Mouse (Mus musculus): ENCODE data around the gene Rnf43. TPM values are rescaled to one million over a fixed set of nuclear protein-coding genes. Genes with fewer than 3 reads are reported as not detected.

Gene Rnf43
- total and polyA plus RNA-seq, 3 experiments: 14.6 to 17.3 TPM; not detected in 1

DNA sequence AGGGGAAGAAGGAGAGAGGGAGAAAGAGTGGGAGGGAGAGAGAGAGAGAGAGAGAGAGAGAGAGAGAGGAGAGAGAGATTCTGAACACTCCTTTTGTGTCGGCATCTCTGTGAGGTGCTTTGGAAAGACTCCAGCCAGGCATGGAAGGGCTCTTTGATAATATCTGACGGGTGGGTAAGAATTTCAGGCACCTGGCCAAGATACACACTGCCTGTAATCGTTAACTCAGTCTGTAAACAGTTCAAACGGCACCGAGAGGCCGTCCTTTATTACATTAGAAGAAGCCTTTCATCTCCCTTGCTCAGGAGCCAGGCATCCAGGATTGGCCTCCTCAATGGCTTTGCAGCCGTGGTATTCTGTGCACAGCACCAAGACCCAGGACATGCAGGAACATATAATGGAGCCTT is 26.9 kb downstream of the Rnf43 start (continued):
- no peak for TF ChIP-seq ZNF384 (IDR thresholded peaks at IDR 0.05; ENCODE audit: low read depth, low read length)
- no peak for TF ChIP-seq POLR2AphosphoS2 (IDR thresholded peaks at IDR 0.05; ENCODE audit: low read length)

DNA sequence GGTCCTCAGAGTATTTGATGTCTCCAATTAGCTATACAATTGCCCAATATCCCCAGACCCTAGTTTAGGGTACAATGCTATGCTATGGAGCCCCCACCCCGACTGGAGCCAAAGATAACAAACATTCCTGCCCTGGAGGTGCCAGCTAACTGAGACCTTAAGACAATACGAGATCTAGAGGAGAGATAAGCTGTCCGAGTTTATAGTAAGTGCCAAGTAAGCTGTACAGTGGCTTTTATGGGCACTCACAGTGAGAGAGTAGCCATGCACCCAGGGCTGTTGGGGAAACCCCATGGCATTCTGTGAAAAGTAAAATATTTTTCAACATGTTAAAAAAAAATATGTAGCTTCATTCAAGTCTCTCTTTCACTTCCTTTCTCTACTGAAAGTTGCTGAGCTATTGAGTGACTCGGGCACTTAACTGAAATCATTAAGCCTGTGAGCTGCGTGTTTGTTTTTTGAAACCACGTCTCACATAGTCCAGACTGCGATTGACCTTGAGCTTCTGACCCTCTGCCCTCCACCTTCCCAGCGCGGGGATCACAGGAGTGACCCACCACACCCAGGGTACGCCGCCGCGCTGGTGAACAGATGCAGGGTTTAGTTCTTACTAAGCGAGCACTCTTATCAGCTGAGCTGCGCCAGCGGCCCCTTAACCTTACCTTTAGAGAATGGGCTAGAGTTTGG is 27.7 kb downstream of the Rnf43 start:
- peak overlapping the region; percentile 41 for H3K27ac ChIP-seq (ENCODE audit: control insufficient read depth, low read depth, low read length)
- no peaks in the 10 kb centered on the region for H3K9me3 ChIP-seq (replicated peaks; ENCODE audit: insufficient read depth, low read length)
- peaks cover 0 to 22% of the 10 kb centered on the region in 2 experiments; a peak in 2 of 4 replicates for H3K36me3 ChIP-seq (ENCODE audit: control insufficient read depth in 1 of 2, insufficient read depth in 2 of 2, low read length in 2 of 2)
- peak overlapping the region; percentile 65 to 99 for H3K4me3 ChIP-seq (ENCODE audit: control insufficient read depth in 1 of 2, insufficient read depth in 1 of 2, low read depth in 2 of 2, low read length in 2 of 2)
- DNase-seq (ENCODE audit: low read depth, low spot score): peak; percentile 75
- H3K4me1 ChIP-seq (ENCODE audit: control insufficient read depth in 1 of 2, insufficient read depth in 2 of 2, low read length in 2 of 2): peaks cover 20 to 28% of the 10 kb centered on the region in 2 experiments
- peak; percentile 34; the same call in 1 of the 2 replicates for TF ChIP-seq TCF12 (IDR thresholded peaks at IDR 0.05; ENCODE audit: low read depth, low read length)
- TF ChIP-seq NELFE (IDR thresholded peaks at IDR 0.05; ENCODE audit: low read depth, low read length): peak; percentile 44
- TF ChIP-seq USF1 (IDR thresholded peaks at IDR 0.05; ENCODE audit: low read depth, low read length): peak; percentile 35; the same call in 1 of the 2 replicates
- TF ChIP-seq TBP (IDR thresholded peaks at IDR 0.05; ENCODE audit: low read depth, low read length): 0 out of 2 replicates have a peak, but pooled peaks have one; percentile 18
- TF ChIP-seq ETS1 (IDR thresholded peaks at IDR 0.05; ENCODE audit: low read depth, low read length): peak; percentile 14; the same call in 1 of the 2 replicates
- TF ChIP-seq HCFC1 (IDR thresholded peaks at IDR 0.05; ENCODE audit: low read depth, low read length): no peak
- TF ChIP-seq ZNF384 (IDR thresholded peaks at IDR 0.05; ENCODE audit: low read depth, low read length): peak; percentile 43
- TF ChIP-seq JUND (IDR thresholded peaks at IDR 0.05; ENCODE audit: low read depth, low read length): 0 out of 2 replicates have a peak, but pooled peaks have one; percentile 26
- TF ChIP-seq SMC3 (IDR thresholded peaks at IDR 0.05; ENCODE audit: low read depth, low read length): 0 out of 2 replicates have a peak, but pooled peaks have one; percentile 4
- TF ChIP-seq SIN3A (IDR thresholded peaks at IDR 0.05; ENCODE audit: low read length): peak; percentile 40; the same call in 1 of the 2 replicates
- TF ChIP-seq EP300 (IDR thresholded peaks at IDR 0.05; ENCODE audit: low read depth in 1 of 2, low read length in 2 of 2): peak in 1 of 2 experiments; percentile 66; a peak in 2 of 4 replicates
- 0 out of 2 replicates have a peak, but pooled peaks have one; percentile 22 for TF ChIP-seq MAFK (IDR thresholded peaks at IDR 0.05; ENCODE audit: borderline replicate concordance, low read depth, low read length)
- peak; percentile 45; the same call in 1 of the 2 replicates for TF ChIP-seq NRF1 (IDR thresholded peaks at IDR 0.05; ENCODE audit: insufficient read depth, low read depth, low read length, poor library complexity, severe bottlenecking)
- no peak for TF ChIP-seq MEF2A (IDR thresholded peaks at IDR 0.05; ENCODE audit: extremely low read depth, insufficient replicate concordance, low read depth, low read length, poor library complexity, severe bottlenecking)
- TF ChIP-seq KAT2A (conservative IDR thresholded peaks at IDR 0.05; ENCODE audit: low read depth, low read length): no peak
- TF ChIP-seq MAZ (IDR thresholded peaks at IDR 0.05; ENCODE audit: low read depth, low read length): peak; percentile 51; the same call in 1 of the 2 replicates
- peak; percentile 38; the same call in 1 of the 2 replicates for TF ChIP-seq RCOR1 (IDR thresholded peaks at IDR 0.05; ENCODE audit: low read depth, low read length)
- TF ChIP-seq GATA1 (IDR thresholded peaks at IDR 0.05; ENCODE audit: low read depth, low read length): peak; percentile 90
- no peak; the same call in 1 of the 2 replicates for TF ChIP-seq MAX (IDR thresholded peaks at IDR 0.05; ENCODE audit: low read length)
- no peaks in the 10 kb centered on the region for H3K27me3 ChIP-seq (ENCODE audit: control insufficient read depth in 1 of 2, insufficient read depth in 2 of 2, low read length in 2 of 2)
- no peaks in the 10 kb centered on the region; the same call in 1 of the 2 replicates for H3K79me2 ChIP-seq (ENCODE audit: control insufficient read depth, insufficient read depth, low read length, poor library complexity)
- H3K9ac ChIP-seq (ENCODE audit: control insufficient read depth, low read depth, low read length, poor library complexity, severe bottlenecking): peak overlapping the region; percentile 59
